Mouse (Mus musculus) heart, embryonic 13.5 days (tissue): ENCODE measurements around the gene Gm26558. TPM values are rescaled to one million over a fixed set of nuclear protein-coding genes. Genes with fewer than 3 reads are reported as not detected.

Source experiments
- ATAC-seq: fragments of 200-750 bp; cut with Nextera tagmentation; 2 replicates; pipeline ENCODE4 v1.8.0; 2017; ENCODE audit warnings: moderate TSS enrichment; ENCODE audit not compliant: insufficient number of reproducible peaks, low FRiP score, low TSS enrichment; ENCODE audit errors: extremely low read depth
- H3K27ac ChIP-seq: fragments of 300-500 bp; sonication (generic); replicated peaks from 2 replicates; pipeline ENCODE4 v1.5.1; 2015; ENCODE audit warnings: moderate library complexity, mild to moderate bottlenecking, inconsistent platforms
- H3K27me3 ChIP-seq: fragments of 300-500 bp; sonication (generic); replicated peaks from 2 replicates; pipeline ENCODE4 v1.6.1; 2015; ENCODE audit warnings: mild to moderate bottlenecking, inconsistent platforms
- H3K36me3 ChIP-seq: fragments of 300-500 bp; sonication (generic); 2 replicates; pipeline ENCODE4 v1.6.1; 2015; ENCODE audit warnings: mild to moderate bottlenecking, inconsistent platforms
- H3K4me1 ChIP-seq: fragments of 300-500 bp; sonication (generic); 2 replicates; pipeline ENCODE4 v1.6.1; 2015; ENCODE audit warnings: inconsistent platforms
- H3K4me2 ChIP-seq: fragments of 300-500 bp; sonication (generic); 2 replicates; pipeline ENCODE4 v1.6.1; 2015; ENCODE audit warnings: inconsistent platforms, mild to moderate bottlenecking, moderate library complexity
- H3K4me3 ChIP-seq: fragments of 300-500 bp; sonication (generic); 2 replicates; pipeline ENCODE4 v1.5.1; 2015; ENCODE audit warnings: moderate library complexity, mild to moderate bottlenecking, inconsistent platforms
- H3K9ac ChIP-seq: fragments of 300-500 bp; sonication (generic); 2 replicates; pipeline ENCODE4 v1.6.1; 2015; ENCODE audit warnings: inconsistent platforms, mild to moderate bottlenecking, moderate library complexity
- H3K9me3 ChIP-seq: fragments of 300-500 bp; sonication (generic); 2 replicates; pipeline ENCODE4 v1.6.1; 2016; ENCODE audit warnings: inconsistent platforms
- WGBS: fragments of 180-500 bp; shearing (Covaris S2); methylation state at CpG from one replicate; pipeline ENCODE4 v1.1.7; 2015; ENCODE audit warnings: mixed read lengths; 5-methylcytosine and 5-hydroxymethylcytosine counted together
- polyA plus RNA-seq: library from polyadenylated mRNA; unstranded; fragments of >200 nt; fragmentation: Nextera tagmentation; extraction: Ambion mirVana; gene quantifications from 2 replicates; pipeline ENCODE4 v1.2.1, GENCODE M21; 2015

The Gm26558 gene
- polyA plus RNA-seq, 1 experiment from 2014 or later = 2.0 TPM

DNA sequence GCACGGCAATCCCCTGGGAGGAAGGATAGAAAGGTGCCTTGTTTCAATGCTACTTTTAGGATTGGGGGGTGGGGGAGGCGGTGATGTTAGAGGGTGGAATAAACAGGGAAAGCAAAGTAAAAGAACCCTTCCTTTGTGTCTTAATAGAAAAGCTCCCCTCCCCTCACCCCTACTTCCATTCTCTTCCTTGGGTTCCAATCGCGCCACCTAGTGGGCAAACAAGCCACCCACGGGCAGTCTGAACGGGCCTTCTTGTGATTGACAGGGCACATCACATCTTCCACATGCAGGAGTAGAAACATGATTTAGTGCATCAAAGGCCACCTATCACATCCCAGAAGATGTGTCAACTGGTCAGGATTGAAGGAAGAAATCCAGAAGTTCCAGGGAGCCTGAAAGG lies 41.7 kb downstream of the Gm26558 start:
- WGBS = 21% methylated on average over 6 of the region's 6 CpGs
- no peak for ATAC-seq
- Histone ChIP-seq H3K9me3 (no peaks in the 10 kb centered on the region), H3K4me2 (no peak overlapping the region), H3K9ac (no peak overlapping the region), H3K27me3 (no peaks in the 10 kb centered on the region), H3K36me3 (no peaks in the 10 kb centered on the region), H3K4me1 (no peaks in the 10 kb centered on the region), H3K27ac (no peak overlapping the region), H3K4me3 (no peak overlapping the region)

DNA sequence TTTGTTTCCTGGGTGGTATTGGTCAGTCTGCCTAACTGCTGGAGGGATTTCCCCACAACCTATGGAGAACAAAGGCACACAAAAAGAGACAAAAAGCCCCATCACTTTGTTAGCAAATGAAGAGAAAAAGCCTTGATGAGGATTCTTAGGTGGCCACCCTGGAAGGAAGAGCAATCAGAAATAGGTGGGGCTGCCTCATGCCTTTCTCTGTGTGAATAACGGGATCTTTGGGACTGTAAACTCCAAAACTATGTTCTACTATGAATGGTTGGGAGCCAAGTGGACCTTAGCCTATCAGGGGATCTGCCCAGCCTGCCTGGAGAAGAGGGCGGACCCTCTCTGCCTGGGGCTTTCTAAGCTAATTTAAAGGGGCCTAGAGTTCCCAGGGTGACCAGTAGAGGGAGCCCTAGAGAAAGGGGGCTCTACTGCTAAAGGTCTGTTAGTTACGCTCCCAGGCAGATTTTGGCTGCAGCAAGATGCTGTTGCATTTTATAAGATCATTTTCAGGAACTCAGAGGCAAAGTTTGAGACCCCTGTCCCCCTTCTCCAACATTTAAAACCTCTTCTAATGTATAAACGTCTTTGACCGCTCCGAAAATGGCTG lies 42.6 kb downstream of the Gm26558 start:
- ATAC-seq = no peak

DNA sequence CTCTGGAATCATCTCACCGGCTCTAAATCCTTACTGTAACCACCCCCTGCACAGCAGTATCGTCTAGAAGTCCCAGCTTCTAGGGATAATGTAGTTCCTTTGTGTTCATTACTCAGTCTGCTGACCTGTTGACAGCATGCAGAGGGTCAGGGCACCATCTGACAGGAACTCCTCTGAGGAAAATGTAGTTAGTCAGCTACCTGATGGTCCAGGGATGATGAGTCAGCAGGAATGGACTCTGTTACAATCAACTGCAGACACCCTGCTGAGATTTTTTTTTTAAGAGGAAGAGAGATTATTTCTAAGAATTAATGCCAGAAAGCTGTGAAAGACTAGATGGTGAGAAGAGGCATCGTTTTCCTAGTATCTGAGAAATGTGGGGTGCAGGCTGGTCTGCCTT lies 45.3 kb downstream of the Gm26558 start:
- no peaks in the 10 kb centered on the region for H3K27me3 ChIP-seq
- no peak for ATAC-seq
- no peak overlapping the region for H3K27ac ChIP-seq
- no peak overlapping the region for H3K9ac ChIP-seq
- H3K36me3 ChIP-seq = no peaks in the 10 kb centered on the region
- no peak overlapping the region for H3K4me2 ChIP-seq
- H3K9me3 ChIP-seq = no peaks in the 10 kb centered on the region
- no peaks in the 10 kb centered on the region for H3K4me1 ChIP-seq
- 44% methylated on average over 3 of the region's 3 CpGs for WGBS
- no peak overlapping the region for H3K4me3 ChIP-seq

More for the DNA sequence above, 42.6 kb downstream of the Gm26558 start:
- 82% methylated on average over 6 of the region's 6 CpGs for WGBS
- H3K4me2 ChIP-seq = no peak overlapping the region
- no peak overlapping the region for H3K27ac ChIP-seq
- H3K9me3 ChIP-seq = no peaks in the 10 kb centered on the region
- no peaks in the 10 kb centered on the region for H3K27me3 ChIP-seq
- no peaks in the 10 kb centered on the region for H3K4me1 ChIP-seq
- no peaks in the 10 kb centered on the region for H3K36me3 ChIP-seq
- no peak overlapping the region for H3K9ac ChIP-seq
- H3K4me3 ChIP-seq = no peak overlapping the region

DNA sequence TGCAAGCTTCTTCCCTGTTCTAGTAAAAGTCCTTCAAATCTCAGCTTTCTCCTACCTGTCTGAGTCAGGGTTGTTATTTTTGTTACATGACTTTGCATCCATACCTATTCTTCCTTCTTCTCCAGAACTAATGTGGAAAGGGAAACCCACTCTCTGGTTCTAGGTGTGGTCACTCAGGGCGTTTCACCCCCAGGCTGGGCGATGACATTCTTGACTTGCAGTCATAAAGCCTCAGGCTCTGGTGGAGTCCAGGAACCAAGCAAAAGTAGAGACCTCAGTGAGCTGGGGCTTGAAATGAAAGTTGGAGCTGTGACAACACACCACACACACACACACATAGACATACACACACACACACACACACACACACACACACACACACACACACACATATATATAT lies 45.8 kb downstream of the Gm26558 start:
- Histone ChIP-seq H3K4me2 (no peak overlapping the region), H3K36me3 (no peaks in the 10 kb centered on the region), H3K9ac (no peak overlapping the region), H3K27ac (no peak overlapping the region), H3K27me3 (no peaks in the 10 kb centered on the region), H3K4me1 (no peaks in the 10 kb centered on the region), H3K4me3 (no peak overlapping the region), H3K9me3 (no peaks in the 10 kb centered on the region)
- no peak for ATAC-seq
- 73% methylated on average over 2 of the region's 2 CpGs for WGBS

DNA sequence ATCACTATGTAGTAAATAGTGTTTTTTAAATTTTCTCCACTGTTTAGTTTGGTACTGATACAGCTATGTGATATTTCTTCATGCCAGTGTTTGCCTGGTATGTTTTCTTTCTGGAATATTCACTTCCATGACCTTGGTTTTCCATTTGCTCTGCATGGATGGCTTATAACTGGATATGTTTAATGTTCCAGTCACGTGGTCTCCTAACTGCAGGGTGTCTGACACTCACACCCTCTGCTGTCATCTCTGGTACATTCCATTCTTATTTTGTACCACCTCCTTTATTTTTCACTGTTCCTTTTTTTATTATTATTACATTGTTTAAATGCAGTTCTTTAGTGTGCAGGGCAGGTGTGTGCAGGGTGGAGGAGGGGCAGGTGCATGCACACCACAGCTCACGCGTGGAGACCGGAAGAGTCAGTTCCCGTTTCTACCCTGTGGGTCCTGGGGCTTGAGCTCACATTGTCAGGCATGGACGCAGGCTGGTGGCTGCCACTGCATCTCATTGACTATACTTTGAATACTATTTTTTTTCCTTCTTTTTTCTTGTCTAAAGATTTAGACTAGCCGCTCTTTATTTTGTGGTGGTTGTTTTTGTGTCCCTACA lies 47.1 kb downstream of the Gm26558 start:
- H3K36me3 ChIP-seq = no peaks in the 10 kb centered on the region
- WGBS = 79% methylated on average over 7 of the region's 7 CpGs
- no peaks in the 10 kb centered on the region for H3K9me3 ChIP-seq
- H3K27ac ChIP-seq = no peak overlapping the region
- H3K9ac ChIP-seq = no peak overlapping the region
- no peak overlapping the region for H3K4me2 ChIP-seq
- H3K4me1 ChIP-seq = no peaks in the 10 kb centered on the region
- no peaks in the 10 kb centered on the region for H3K27me3 ChIP-seq
- no peak for ATAC-seq
- H3K4me3 ChIP-seq = no peak overlapping the region

Other genes starting within 250 kb of the Gm26558 start
- gene Sp5, start 187.2 kb downstream of the Gm26558 start, polyA plus RNA-seq = 0.53 and 0.86 TPM in 2 replicates
- gene Erich2, start 153.3 kb downstream of the Gm26558 start, polyA plus RNA-seq = 0.59 and 0.64 TPM in 2 replicates
- 0.22 and 0.23 TPM in 2 replicates for gene Gad1, start 109.0 kb downstream of the Gm26558 start, polyA plus RNA-seq
- gene Gorasp2, start 532 bp downstream of the Gm26558 start, polyA plus RNA-seq = 145 and 147 TPM in 2 replicates
- 18.0 and 18.8 TPM in 2 replicates for gene Tlk1, start 163.6 kb upstream of the Gm26558 start, polyA plus RNA-seq